Mouse (Mus musculus): ENCODE results near the gene Lrrc32.

DNA sequence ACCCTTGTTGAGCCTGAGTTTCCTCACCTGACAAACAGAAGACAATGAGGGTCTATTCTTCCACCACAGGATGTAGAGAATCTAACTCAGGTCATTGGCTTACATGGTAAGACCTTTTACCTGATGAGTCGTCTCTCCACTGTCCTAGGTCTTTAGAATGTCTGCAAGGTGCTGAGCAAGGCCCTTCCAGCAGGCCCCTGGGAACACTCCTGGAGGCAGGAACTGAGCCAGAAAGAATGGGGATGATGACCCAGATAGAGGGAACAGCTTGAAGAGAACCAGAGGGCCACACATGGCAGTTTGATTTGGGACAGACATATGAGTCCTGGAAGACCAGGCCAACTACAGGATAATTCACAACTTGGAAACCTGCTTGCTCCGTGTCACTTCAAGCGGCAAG lies 53.2 kb downstream of the Lrrc32 start:
- TF ChIP-seq CTCF (IDR thresholded peaks at IDR 0.05; ENCODE audit: insufficient read depth, low read depth, low read length) (no peak), POLR2A (IDR thresholded peaks at IDR 0.05; ENCODE audit: insufficient read depth, low read depth, low read length) (no peak)
